Mouse (Mus musculus) 3134 (cell line): ENCODE results near the gene D16Ertd472e.

ENCODE experiments used
- DNase-seq: peaks from one replicate; pipeline ENCODE4 v3.0.0-alpha.2; 2011; ENCODE audit warnings: low spot score; ENCODE audit not compliant: insufficient read length; ENCODE audit errors: extremely low read depth

D16Ertd472e gene

DNA sequence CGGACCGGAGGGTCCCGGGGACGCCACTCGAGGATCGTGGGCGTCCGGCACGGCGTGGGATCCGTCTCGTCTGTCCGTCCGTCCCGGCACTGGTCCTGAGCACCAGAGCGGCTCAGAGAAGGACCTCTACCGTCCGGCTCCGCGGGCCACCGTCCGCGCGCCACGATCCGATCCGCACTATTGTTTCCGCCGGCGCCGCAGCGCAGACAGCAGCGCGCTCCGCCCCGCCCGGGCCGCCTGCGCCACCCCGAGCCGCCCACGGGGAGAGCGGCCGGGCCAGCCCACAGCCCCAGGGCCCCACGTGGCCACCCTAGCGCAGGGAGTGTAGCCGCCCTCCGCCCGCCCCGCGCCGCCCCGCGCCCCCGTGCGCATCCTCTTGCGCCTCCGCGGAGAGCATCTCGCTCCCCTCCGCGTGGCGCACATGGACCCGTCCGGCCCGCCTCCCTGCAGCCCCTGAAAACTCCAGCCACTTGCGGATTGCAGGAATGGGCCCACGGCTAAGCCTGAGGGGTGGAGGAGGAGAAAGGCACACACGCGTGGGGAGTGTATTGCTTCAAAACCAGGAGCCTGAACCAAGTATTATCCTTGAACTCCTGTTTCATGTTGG, at the start of gene D16Ertd472e:
TSS of gene D16Ertd472e (minus strand) at position 231 of the 607 bp plus-strand sequence.
- DNase-seq = peak; percentile 89

DNA sequence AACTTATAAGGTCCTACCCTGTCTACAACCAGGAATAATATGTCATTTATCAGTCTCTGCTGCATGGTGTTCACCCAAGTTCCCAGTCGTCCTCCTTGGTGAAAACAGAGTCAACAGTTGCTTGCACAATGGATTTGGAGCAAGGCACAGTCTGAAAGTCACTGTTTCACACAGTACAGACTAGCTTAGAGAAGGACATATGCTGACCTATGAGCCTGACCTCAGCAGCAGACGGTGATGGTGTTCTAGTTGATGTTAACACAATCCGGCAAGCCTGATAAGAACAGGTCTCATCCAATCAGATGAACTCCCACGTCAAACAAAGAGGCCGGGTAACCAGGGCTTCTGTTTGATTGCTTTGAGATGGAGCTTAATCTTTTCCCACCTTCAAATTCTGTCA, 46.2 kb upstream of the D16Ertd472e start:
- no peak for DNase-seq

DNA sequence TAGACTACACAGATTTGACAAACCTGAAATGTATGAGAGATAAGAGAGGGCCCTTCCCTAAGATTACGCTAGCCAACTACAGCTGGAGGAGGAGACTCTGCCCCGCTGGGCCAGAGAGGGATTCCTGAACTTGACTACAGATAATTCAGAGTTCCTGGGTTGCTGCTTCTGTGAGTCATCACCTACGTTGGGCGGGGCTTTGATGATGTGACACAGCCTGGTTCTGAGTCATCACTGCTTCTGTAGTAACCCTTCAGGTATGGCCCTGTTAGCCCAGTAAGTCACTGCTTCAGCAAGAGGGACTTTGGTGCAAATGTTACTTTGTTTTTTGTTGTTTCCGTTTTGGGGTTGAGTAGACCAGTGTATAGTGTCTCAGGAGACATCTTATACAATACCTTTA, 42.9 kb upstream of the D16Ertd472e start:
- peak; percentile 67 for DNase-seq

DNA sequence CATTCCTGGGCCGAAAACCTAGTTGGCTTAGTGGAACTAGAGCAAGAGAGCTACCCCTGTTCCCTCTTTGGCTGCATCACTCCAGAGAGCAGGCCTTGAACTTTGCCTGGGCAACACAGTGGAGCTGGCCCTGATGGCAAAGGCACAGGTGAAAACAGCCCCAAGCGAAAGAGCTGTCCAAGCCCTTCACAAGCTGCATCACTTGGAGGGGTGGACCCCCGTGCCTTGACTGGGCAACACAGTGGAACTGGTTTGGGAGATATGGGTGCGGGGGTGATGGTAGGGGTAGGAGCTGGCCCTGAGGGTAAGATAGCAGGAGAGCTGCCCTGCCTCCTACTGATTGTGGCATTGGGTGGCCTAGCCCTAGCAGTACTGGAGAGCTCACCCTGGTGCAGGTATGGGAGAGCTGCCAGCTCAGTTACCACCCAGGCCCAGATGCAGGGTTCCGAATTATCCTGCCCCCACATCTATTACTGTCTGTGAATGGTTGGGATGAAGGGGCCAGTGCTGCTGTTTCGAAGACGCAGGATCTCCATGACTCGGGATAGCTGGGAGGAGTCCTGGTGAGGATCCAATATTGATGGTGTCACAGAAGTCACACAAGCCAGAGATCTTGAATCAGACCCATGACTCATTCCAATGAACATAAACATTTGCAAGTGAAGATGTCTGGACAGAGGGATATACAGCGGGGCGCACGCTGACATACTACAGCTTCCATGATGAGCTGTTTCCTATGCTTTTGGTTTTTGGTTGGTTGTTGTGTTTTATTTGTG, 41.4 kb upstream of the D16Ertd472e start:
- peak; percentile 53 for DNase-seq

DNA sequence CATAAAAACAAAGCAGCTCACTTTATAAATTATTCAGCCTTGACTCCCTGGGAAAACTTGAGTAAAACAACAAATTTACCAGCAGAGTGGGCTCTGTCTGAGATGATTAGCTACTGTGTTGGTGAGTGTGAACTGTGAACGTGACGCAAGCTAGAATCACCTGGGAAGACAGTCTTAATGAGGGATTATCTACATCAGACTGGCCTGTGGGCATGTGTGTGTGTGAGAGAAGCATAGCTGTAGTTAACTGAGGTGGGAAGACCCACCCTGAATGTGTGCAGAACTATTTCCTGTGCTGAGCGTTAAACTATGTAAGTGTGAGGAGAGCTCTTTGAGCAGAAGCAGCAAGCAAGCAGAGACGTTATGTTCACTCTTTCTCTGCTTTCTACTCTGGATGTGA, 29.7 kb upstream of the D16Ertd472e start:
- no peak for DNase-seq

DNA sequence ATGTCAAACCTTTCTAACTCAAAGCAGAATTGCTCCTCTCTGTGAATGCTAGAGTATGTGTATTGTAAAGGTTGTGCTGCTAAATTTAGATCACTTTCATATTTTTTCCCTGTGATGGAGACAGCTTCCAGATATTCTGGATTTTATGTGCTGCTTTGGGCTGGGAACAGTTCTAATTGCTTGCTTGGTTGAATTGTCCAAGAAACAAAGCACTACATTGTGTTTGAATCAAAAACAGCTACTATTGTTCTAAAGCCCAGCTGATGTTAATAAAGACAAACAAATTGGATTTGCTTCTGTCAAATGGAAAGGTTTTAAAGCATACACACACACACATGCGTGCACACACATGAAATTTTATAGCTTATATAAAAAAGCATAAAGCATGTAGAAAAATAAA, 22.4 kb upstream of the D16Ertd472e start:
- no peak for DNase-seq

DNA sequence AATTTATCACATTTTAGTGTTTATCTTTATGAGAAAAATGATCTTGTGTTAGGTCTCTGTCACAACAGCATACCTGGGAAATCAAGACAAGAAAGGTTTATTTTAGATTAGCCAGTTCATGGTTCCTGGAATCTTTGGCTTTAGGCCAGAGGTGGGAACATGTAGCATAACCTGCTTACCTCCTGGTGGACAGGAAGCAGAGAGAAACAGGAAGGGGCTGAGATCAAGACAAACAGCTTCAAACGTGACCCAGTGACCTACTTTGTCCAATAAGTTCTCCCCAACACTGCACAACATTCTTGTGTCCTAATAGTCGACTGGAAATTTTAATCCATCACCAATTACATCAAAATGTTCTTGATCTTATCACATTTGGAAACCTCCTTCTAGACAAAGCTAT, 19.9 kb upstream of the D16Ertd472e start:
- no peak for DNase-seq

DNA sequence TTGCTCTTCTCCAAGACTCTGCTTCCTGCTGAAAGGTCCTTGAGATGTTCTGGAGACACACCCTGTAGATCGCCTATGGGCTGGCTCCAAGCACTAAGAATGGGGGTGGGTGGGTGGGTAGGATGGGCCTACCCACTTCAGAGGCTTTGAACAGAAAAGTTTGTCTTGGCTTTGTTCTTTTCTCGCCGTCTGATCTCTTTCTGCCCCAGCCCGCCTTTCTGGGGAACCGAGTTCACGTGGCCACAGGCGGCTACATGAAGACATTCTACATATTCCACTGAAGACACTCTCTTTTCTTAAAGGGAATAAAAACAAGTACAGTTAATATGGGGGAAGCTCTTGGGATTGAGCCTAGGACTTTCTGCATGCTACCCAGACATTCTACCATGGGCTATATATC, 19.3 kb upstream of the D16Ertd472e start:
- no peak for DNase-seq

DNA sequence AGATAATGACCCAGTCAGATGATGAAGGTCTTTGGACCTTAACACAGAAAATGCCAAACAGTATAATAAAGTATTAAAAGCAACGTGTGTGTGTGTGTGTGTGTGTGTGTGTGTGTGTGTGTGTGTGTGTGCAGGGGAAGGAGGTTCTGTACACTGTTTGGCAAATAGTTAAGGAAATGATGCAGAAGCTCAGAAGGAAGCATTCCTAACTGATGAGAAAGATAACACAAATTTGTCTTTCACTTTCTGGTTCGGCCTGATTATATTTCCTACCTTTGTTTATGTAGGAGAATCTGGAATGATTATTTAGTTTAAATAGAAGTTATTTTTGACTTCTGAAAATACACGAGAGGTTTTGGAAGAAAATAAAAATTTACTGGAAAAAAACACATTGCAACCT, 17.6 kb upstream of the D16Ertd472e start:
- no peak for DNase-seq

DNA sequence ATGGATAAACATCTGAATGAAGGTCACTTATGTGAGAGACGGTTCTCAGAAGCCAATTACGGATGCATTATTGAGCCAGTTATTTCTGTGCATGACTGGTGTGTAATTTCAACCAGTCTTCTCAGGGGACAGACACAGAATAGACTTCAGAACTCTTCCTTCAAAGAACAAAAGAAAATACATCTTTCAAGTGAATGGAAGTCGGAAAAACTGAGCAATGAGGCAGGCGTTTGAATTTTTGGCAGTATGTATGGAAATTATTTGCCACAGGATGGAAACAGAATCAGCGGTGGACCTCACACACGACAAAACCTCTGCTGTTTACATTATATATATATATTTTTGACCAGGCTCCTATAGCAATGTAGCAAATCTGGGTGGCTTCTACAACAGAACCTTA, 14.6 kb upstream of the D16Ertd472e start:
- DNase-seq = no peak

DNA sequence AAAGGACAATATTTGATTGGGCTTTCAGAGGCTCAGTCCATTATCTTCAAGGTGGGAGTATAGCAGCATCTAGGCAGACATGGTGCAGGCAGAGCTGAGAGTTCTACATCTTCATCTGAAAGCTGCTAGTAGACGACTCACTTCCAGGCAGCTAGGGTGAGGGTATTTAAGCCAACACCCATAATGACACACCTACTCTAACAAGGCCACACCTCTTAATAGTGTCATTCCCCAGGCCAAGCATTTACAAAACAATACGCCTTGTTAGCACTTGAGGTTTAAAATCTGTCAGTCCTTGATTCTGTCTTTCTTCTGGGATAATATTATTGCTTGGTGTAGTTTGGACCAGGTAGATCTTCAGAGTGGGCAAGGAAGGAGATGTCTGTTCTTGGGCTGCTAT, 12.3 kb upstream of the D16Ertd472e start:
- peak; percentile 10 for DNase-seq

DNA sequence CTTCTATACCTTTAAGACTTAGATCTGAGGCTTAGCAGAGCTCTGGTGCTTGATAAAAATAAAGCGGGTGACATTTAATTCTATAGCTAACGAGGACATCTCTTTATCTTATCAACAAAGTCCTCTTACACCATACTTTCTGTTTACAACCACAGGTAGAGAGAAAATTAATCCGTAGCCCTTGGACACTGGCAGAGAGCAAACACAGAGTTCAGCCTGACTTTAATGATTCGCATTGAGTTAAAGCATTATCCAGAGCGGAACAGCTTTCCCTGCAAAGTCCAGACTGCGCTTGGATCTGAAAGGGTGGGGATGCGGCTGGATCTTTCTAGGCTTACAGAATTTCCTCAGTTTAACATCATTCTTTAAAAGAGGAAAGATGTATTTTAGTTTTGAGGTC, 10.1 kb upstream of the D16Ertd472e start:
- DNase-seq = no peak

DNA sequence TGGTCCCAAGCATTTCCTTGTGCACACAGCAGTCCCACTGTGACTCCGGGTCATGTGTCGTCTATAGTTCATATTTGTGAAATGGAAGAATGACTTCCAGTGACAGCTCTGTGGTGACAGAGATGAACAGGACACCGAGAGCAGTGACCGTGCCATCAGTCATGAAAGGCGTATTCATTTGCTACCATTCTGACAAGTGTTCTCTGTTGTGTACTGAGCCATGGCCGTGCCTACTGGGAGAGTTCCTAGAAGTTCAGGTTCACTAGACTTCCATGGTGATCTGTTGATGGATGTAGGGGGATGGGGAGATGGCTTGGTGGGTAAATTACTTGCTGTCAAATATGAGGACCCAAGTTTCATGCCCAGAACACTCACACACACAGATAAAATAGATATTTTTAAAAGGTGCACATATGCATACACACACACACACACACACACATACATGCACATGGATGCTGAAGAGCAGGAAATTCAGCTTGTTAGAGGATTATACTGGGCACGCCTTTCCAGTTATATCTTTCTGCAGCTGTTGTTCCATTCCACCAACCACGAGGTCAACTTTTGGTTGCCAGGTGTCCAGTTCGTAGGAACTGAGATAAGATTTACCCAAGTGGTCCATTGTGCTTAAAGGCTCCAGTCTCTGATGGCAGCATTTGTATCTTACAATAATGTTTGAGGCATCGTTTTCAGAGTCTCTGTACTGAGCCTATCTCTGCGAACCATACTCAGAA, 9.3 kb upstream of the D16Ertd472e start:
- no peak for DNase-seq

DNA sequence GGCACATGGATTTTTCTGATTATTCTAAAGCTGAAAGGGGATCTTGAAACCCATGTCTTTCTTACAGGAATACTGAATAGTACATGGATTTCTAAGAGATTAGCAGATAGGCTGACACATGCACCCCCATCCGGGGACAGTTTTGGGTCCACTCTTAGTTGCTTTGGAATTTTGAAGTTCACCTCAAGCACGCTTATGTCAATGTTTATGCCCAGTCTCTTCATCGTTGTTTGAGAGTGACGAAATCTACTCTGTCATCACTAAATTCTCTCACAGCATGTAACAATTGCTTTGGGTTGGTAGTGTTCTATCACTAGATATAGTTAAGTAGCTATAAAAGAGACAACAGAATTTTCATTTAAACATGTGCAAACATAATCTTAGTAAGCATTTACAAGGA, 8.7 kb upstream of the D16Ertd472e start:
- no peak for DNase-seq

DNA sequence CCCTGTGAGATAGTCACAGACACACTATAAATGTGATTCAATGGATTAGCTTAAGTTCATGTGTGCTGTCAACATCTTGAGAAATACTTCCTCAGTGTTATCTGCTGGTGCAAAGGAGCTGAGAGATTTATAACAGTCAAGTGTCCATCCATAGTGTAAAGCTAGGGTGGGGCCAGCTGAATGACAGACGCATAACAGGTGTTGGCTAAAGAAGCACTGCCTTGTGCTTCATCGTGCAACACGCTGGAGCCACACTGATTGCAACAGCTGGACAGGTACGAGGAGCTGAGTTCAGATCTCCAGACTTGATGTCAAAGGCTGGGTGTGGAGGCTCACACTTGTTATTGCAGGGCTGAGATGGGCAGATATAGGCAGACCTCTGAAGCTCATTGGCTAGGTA, 7.5 kb upstream of the D16Ertd472e start:
- DNase-seq = no peak

DNA sequence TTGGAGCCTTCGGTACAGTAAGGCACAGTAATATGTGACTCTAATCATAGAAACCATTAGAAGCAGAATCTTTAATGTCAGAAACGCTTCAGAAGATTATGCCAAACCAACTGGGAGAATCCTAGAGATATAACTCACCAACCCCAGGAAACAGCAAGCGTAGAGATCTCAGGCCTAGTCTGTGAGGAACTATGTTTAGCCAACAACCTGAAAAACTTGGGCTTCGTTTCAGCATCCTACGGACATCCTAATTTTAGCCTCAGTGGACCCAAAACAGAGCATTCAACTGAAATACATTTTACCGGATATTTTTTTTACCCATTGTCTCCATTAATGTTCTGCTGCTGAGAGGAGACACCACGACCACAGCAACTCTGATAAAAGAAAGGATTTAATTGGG, 3.9 kb upstream of the D16Ertd472e start:
- no peak for DNase-seq

DNA sequence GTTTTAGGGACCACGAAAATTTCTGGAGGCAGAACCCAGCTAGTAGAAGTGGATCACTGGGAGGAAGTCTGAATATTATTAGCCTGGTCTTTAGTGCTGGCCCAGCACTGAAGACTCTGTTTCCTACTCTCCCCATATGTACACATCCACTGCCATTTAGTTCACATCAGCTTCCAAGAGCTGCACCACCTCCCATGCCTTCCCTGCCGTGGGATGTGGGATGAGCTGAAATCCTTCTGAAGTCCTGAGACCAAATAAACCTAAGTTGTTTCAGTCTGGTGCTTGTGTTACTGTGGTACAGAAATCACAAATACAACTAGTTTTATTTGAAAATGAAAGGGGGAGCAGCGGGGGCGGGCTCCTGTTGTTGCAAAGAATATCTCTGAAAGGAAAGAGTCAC, 2.9 kb upstream of the D16Ertd472e start:
- no peak for DNase-seq

DNA sequence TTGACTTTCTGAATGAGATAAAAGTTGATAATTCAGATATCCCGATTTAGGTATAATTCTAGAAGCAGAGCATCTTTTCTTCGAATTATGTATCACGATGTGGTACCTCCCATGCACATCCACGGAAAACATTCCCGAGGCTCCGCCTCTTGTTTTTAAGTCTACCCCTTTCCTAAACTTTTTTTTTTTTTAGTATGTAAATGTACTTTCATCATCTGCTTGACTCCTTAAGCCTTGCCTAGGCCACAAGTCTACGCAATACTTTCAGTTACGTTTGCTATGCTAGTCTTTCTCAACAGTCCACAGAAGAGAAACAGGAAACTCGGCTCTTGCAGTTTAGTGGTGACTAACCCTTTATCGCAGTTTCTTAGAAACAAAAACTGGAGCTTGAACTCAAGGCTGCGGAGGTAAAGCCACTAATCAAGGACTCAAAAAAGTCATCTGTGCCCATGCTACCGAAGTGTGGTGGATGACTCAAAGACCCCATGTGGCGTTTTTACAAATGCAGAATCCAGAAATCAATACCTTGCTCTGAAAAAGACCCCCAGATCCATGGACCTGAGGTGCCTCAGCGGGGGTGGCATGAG, 670 bp upstream of the D16Ertd472e start:
- peak; percentile 42 for DNase-seq

DNA sequence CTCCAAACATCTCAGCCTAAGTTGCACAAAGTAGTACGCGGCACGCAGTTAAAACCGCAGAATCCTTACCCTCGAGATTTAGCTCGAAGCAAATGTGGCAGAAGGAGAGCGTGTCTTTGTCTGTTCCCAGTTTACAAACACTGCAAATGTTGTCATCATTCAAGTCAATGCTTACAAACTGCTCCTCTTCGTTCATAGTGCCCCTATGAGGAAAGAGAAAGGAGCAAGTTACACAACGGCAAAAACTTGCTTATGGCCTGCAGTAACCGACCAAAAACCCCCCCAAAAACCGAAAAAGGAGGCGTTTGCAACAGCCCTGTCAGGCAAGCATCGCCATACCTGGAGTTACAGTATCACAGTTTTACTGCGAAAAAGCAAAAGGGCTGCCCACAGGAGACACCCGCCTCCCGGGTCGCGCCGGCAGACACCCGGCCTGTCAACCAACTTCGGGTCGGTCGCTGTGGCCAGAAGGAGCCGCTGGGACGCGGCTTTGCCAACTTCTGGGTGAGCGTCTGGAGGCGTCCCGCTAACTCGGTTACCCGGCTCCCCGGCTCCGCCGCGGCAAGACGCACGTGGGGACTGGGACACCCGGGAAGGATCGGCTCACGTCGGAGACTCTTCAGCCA, 543 bp downstream of the D16Ertd472e start:
- DNase-seq = peak; percentile 87

DNA sequence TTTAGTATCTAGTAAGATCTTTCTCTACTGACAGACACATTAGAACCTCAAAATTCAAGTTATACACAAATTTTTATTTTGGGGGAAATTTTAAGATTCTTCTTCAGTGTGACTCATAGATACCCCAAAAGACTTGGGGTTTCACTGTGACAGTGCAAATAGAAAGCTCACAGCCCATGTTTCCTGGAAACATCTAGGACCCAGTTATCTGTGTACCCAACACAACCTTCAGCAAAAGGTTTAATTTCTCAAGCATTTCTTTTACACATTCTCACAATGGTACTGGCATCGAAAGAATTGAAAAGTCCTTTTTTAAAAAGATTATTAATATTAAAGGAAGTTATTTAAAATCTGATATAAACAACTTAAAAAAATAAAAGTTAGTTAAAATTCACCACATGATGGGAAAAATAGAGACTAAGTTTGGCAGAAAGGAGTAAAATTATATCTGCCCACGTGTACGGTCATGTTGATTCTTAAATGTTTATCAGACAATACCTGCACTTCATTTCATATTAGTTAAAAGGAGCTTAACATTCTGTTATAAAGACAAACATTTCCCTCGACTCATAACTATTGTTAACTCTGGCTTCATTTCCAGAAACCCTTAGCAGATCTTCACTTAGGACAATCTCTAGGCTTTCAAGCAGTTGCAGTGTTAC, 1.2 kb downstream of the D16Ertd472e start:
- no peak for DNase-seq
